Mouse (Mus musculus): ENCODE results near the gene Suox.
"Not testable (repeated sequence)": the region's sequence is repeated elsewhere in the genome, so short reads cannot be mapped to it uniquely, and the experiment has no call there.

Suox gene

GRCm38 (mm10) chr10:128664808-128665207 is 9.1 kb downstream of the Suox start:
- DNase-seq (ENCODE audit: low spot score in 2 of 2): no peak

GRCm38 (mm10) chr10:128663441-128664220 is 10.2 kb downstream of the Suox start:
- DNase-seq (ENCODE audit: low spot score in 2 of 2): no peak

- DNase-seq (ENCODE audit: low spot score in 2 of 2): no peak
Measured at GRCm38 (mm10) chr10:128662465-128662864, 11.4 kb downstream of the Suox start.

- DNase-seq (ENCODE audit: low spot score in 2 of 2): no peak
Measured at GRCm38 (mm10) chr10:128659490-128659889, 14.4 kb downstream of the Suox start.

GRCm38 (mm10) chr10:128657844-128658243 is 16.0 kb downstream of the Suox start:
- DNase-seq (ENCODE audit: low spot score in 2 of 2): no peak

GRCm38 (mm10) chr10:128656731-128657130 is 17.1 kb downstream of the Suox start:
- no peak for DNase-seq (ENCODE audit: low spot score in 2 of 2)

GRCm38 (mm10) chr10:128655254-128655653 is 18.6 kb downstream of the Suox start:
- no peak for DNase-seq (ENCODE audit: low spot score in 2 of 2)

- DNase-seq (ENCODE audit: low spot score in 2 of 2): no peak
Measured at GRCm38 (mm10) chr10:128653866-128654265, 20.0 kb downstream of the Suox start.

- peak in 1 of 2 experiments; percentile 43 for DNase-seq (ENCODE audit: low spot score in 2 of 2)
Measured at GRCm38 (mm10) chr10:128646139-128647089, 27.5 kb downstream of the Suox start.

GRCm38 (mm10) chr10:128645111-128646011 is 28.5 kb downstream of the Suox start, which contains the start of gene Ikzf4:
Ikzf4 (minus strand) TSS chr10:128645991.
- peak in 1 of 2 experiments; percentile 42 for DNase-seq (ENCODE audit: low spot score in 2 of 2)

- no peak for DNase-seq (ENCODE audit: low spot score in 2 of 2)
Measured at GRCm38 (mm10) chr10:128642749-128643148, 31.1 kb downstream of the Suox start.

GRCm38 (mm10) chr10:128641871-128642270 is 32.0 kb downstream of the Suox start:
- no peak for DNase-seq (ENCODE audit: low spot score in 2 of 2)

GRCm38 (mm10) chr10:128640891-128641290 is 33.0 kb downstream of the Suox start:
- DNase-seq (ENCODE audit: low spot score in 2 of 2): no peak

GRCm38 (mm10) chr10:128639999-128640398 is 33.9 kb downstream of the Suox start:
- DNase-seq (ENCODE audit: low spot score in 2 of 2): no peak

- no peak for DNase-seq (ENCODE audit: low spot score in 2 of 2)
Measured at GRCm38 (mm10) chr10:128637011-128637410, 36.9 kb downstream of the Suox start.

GRCm38 (mm10) chr10:128636561-128636960 is 37.3 kb downstream of the Suox start:
- no peak for DNase-seq (ENCODE audit: low spot score in 2 of 2)

- no peak for DNase-seq (ENCODE audit: low spot score in 2 of 2)
Measured at GRCm38 (mm10) chr10:128635697-128636096, 38.2 kb downstream of the Suox start.

- no peak for DNase-seq (ENCODE audit: low spot score in 2 of 2)
Measured at GRCm38 (mm10) chr10:128631571-128631970, 42.3 kb downstream of the Suox start.

- not testable (repeated sequence) for DNase-seq (ENCODE audit: low spot score in 2 of 2)
Measured at GRCm38 (mm10) chr10:128630306-128630705, 43.6 kb downstream of the Suox start.

- DNase-seq (ENCODE audit: low spot score in 2 of 2): no peak
Measured at GRCm38 (mm10) chr10:128629746-128630145, 44.1 kb downstream of the Suox start.
